Mouse (Mus musculus): ENCODE results near the gene Rybp.

DNA sequence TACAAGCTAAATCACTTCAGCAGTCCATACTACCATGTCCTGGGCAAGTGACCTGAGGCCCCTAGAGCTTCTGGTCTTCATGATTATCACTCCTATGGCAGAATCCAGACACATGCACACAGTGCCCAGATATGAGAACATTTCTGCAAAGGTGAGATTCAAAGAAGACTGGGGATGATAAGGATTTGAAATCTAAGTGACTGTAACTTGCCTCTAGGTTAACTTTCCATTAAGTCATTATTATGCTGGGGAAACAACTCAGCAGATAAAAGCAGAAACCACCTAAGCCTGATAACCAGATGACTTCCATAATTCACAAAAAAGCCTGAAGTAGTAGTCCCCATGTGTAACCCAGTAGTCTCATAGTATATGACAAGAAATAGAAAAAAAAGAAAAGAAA, 29.0 kb downstream of the Rybp start:
- TF ChIP-seq TAL1 (conservative IDR thresholded peaks at IDR 0.05; ENCODE audit: low read depth, low read length) = peak; percentile 40; the same call in 1 of the 2 replicates
- TF ChIP-seq CTCF (IDR thresholded peaks at IDR 0.05; ENCODE audit: low read depth, low read length) = no peak
- no peak for TF ChIP-seq GATA2 (IDR thresholded peaks at IDR 0.05; ENCODE audit: borderline replicate concordance, low read depth, low read length)

All from G1E (cell line).